Mouse (Mus musculus) liver, adult 2 months (tissue): ENCODE measurements at regions not wholly inside any gene's neighbourhood (a gene's known extent, or its start where the extent isn't known, plus 50 kb on each side); places are given as distances from the start of the nearest gene placed in this dataset.

Experiments used
- CTCF ChIP-seq: fragments of 200-500 bp; IDR thresholded peaks from 2 replicates; pipeline ENCODE4 v1.5.1; 2011; ENCODE audit warnings: low read depth, low read length, control low read depth
- POLR2A ChIP-seq: fragments of 200-500 bp; IDR thresholded peaks from 2 replicates; pipeline ENCODE4 v1.6.1; 2011; ENCODE audit warnings: low read length, control low read depth; ENCODE audit not compliant: insufficient read depth; ENCODE audit errors: extremely low read depth

DNA sequence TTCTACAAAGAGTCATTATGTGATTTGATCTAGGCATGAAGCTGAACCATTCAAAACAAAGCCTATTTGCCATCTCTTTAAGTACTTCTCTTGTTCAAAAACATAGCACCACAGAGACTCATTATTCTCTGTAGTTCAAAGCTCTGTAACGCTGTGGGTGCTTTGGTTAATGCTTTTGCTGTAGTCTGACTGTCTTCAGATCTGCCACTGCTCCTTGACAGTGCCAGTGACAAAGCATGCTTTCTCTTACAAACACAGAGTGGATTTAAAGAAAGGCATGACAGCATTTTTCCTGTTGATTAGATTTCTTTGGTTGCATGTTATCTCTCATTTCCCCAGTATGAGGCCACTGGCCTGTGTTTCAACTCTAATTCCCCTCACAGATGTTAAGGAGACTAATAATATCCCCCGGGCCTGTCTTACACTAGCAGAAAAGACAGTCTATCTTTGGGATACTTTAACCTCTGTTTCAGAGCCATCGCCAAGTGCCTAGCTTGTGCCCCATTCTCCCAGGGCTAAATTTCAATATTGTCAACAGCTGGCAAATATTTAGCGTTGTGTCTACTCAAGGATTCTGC, 538.3 kb upstream of the Prmt6 start:
- no peak for TF ChIP-seq CTCF
- TF ChIP-seq POLR2A: no peak
